Mouse (Mus musculus) C2C12 (cell line): ENCODE data around the gene Slc22a6. TPM values are rescaled to one million over a fixed set of nuclear protein-coding genes. Genes with fewer than 3 reads are reported as not detected.

Source experiments
- H3K27me3 ChIP-seq: one replicate; pipeline ENCODE4 v1.6.1; 2011; ENCODE audit not compliant: control insufficient read depth, insufficient read depth, insufficient read length
- H3K36me3 ChIP-seq: one replicate; pipeline ENCODE4 v1.6.1; 2011; ENCODE audit not compliant: control insufficient read depth, insufficient read depth
- H3K4me3 ChIP-seq: one replicate; pipeline ENCODE4 v1.5.1; 2011; ENCODE audit warnings: mild to moderate bottlenecking, control low read depth; ENCODE audit not compliant: poor library complexity, insufficient read depth, severe bottlenecking
- H3K79me2 ChIP-seq: one replicate; pipeline ENCODE4 v1.6.1; 2011; ENCODE audit not compliant: control insufficient read depth, insufficient read depth
- H3K79me3 ChIP-seq: one replicate; pipeline ENCODE4 v1.6.1; 2011; ENCODE audit warnings: low read depth, control low read depth
- H3ac ChIP-seq: one replicate; pipeline ENCODE3; 2011; ENCODE audit warnings: low read depth; ENCODE audit not compliant: control insufficient read depth, insufficient read length
- CEBPB ChIP-seq: IDR thresholded peaks from one replicate; pipeline ENCODE4 v1.6.1; 2011; ENCODE audit warnings: low read depth, mild to moderate bottlenecking, control low read depth, moderate library complexity
- CTCF ChIP-seq: IDR thresholded peaks from one replicate; pipeline ENCODE4 v1.5.1; 2011; ENCODE audit not compliant: control insufficient read depth, insufficient read depth, insufficient read length
- FOSL1 ChIP-seq: IDR thresholded peaks from one replicate; pipeline ENCODE4 v1.8.0; 2011; ENCODE audit warnings: mild to moderate bottlenecking, low read length; ENCODE audit not compliant: poor library complexity, insufficient read depth, severe bottlenecking
- MAX ChIP-seq: IDR thresholded peaks from one replicate; pipeline ENCODE4 v1.6.1; 2011; ENCODE audit warnings: mild to moderate bottlenecking, control low read depth
- MYOD1 ChIP-seq: IDR thresholded peaks from one replicate; pipeline ENCODE4 v1.6.1; 2011; ENCODE audit warnings: low read depth; ENCODE audit not compliant: control insufficient read depth, insufficient read length
- MYOG ChIP-seq: IDR thresholded peaks from one replicate; pipeline ENCODE4 v1.6.1; 2011; ENCODE audit not compliant: control insufficient read depth, insufficient read length; ENCODE audit errors: extremely low read depth
- USF1 ChIP-seq: IDR thresholded peaks from one replicate; pipeline ENCODE4 v1.6.1; 2011; ENCODE audit warnings: low read depth, mild to moderate bottlenecking, control low read depth, moderate library complexity
- polyA plus RNA-seq: library from polyadenylated mRNA; unstranded; fragments of >200 nt; fragmentation: generic; extraction: Trizol; gene quantifications from one replicate; pipeline ENCODE4 v1.2.1, GENCODE M21; 2012; ENCODE audit warnings: missing spikeins

Gene Slc22a6
- polyA plus RNA-seq, 1 experiment = not detected

GRCm38 (mm10) chr19:8599229-8599628 lies 18.6 kb upstream of the Slc22a6 start:
- no peaks in the 10 kb centered on the region for H3K79me3 ChIP-seq
- no peak overlapping the region for H3ac ChIP-seq
- TF ChIP-seq USF1 (no peak), MAX (no peak), MYOD1 (no peak), MYOG (no peak), CTCF (no peak), FOSL1 (no peak), CEBPB (no peak)
- no peak overlapping the region for H3K4me3 ChIP-seq
- peaks cover 37% of the 10 kb centered on the region for H3K27me3 ChIP-seq
- no peaks in the 10 kb centered on the region for H3K36me3 ChIP-seq
- H3K79me2 ChIP-seq = no peaks in the 10 kb centered on the region

GRCm38 (mm10) chr19:8601922-8602321 lies 15.9 kb upstream of the Slc22a6 start:
- no peaks in the 10 kb centered on the region for H3K79me2 ChIP-seq
- no peaks in the 10 kb centered on the region for H3K79me3 ChIP-seq
- no peak overlapping the region for H3K4me3 ChIP-seq
- H3ac ChIP-seq = no peak overlapping the region
- H3K36me3 ChIP-seq = no peaks in the 10 kb centered on the region
- H3K27me3 ChIP-seq = peaks cover 23% of the 10 kb centered on the region
- no peak for TF ChIP-seq MYOD1
- no peak for TF ChIP-seq CTCF
- no peak for TF ChIP-seq FOSL1
- TF ChIP-seq USF1 = no peak
- no peak for TF ChIP-seq CEBPB
- no peak for TF ChIP-seq MYOG
- TF ChIP-seq MAX = no peak

GRCm38 (mm10) chr19:8602914-8603313 lies 14.9 kb upstream of the Slc22a6 start:
- TF ChIP-seq MYOD1 (no peak), CEBPB (no peak), FOSL1 (no peak), CTCF (no peak), MAX (no peak), USF1 (no peak), MYOG (no peak)
- no peak overlapping the region for H3ac ChIP-seq
- no peaks in the 10 kb centered on the region for H3K79me2 ChIP-seq
- H3K27me3 ChIP-seq = peaks cover 17% of the 10 kb centered on the region
- no peak overlapping the region for H3K4me3 ChIP-seq
- H3K79me3 ChIP-seq = no peaks in the 10 kb centered on the region
- H3K36me3 ChIP-seq = no peaks in the 10 kb centered on the region

GRCm38 (mm10) chr19:8604536-8605240 lies 13.2 kb upstream of the Slc22a6 start:
- Histone ChIP-seq H3K79me2 (no peaks in the 10 kb centered on the region), H3K4me3 (no peak overlapping the region), H3K79me3 (no peaks in the 10 kb centered on the region), H3K36me3 (no peaks in the 10 kb centered on the region), H3ac (no peak overlapping the region), H3K27me3 (peaks cover 24% of the 10 kb centered on the region)
- no peak for TF ChIP-seq CEBPB
- TF ChIP-seq USF1 = no peak
- TF ChIP-seq MYOD1 = no peak
- TF ChIP-seq MYOG = no peak
- no peak for TF ChIP-seq MAX
- no peak for TF ChIP-seq FOSL1
- TF ChIP-seq CTCF = no peak

- no peaks in the 10 kb centered on the region for H3K79me2 ChIP-seq
- TF ChIP-seq USF1 (no peak), MYOG (no peak), MYOD1 (no peak), CEBPB (no peak), CTCF (no peak), MAX (no peak), FOSL1 (no peak)
- H3K4me3 ChIP-seq = no peak overlapping the region
- peaks cover 24% of the 10 kb centered on the region for H3K27me3 ChIP-seq
- H3K36me3 ChIP-seq = no peaks in the 10 kb centered on the region
- no peaks in the 10 kb centered on the region for H3K79me3 ChIP-seq
- no peak overlapping the region for H3ac ChIP-seq
Observed at GRCm38 (mm10) chr19:8605241-8605558, 12.6 kb upstream of the Slc22a6 start.

GRCm38 (mm10) chr19:8611358-8612123 lies 6.3 kb upstream of the Slc22a6 start:
- no peak overlapping the region for H3ac ChIP-seq
- TF ChIP-seq MAX (no peak), USF1 (no peak), MYOD1 (no peak), CEBPB (no peak), MYOG (no peak), CTCF (no peak), FOSL1 (no peak)
- H3K79me3 ChIP-seq = no peaks in the 10 kb centered on the region
- H3K27me3 ChIP-seq = peaks cover 32% of the 10 kb centered on the region
- no peaks in the 10 kb centered on the region for H3K36me3 ChIP-seq
- no peaks in the 10 kb centered on the region for H3K79me2 ChIP-seq
- H3K4me3 ChIP-seq = no peak overlapping the region
